Mouse (Mus musculus) erythroblast, embryonic 14.5 days (primary cell): ENCODE measurements around the gene Il17rb. TPM values are rescaled to one million over a fixed set of nuclear protein-coding genes. Genes with fewer than 3 reads are reported as not detected.
A peak's percentile ranks its signal among the peaks of the same experiment; 100 is the strongest.

ENCODE experiments used
- H3K27me3 ChIP-seq: 2 replicates; pipeline ENCODE4 v1.6.1; 2012; ENCODE audit warnings: inconsistent platforms; ENCODE audit not compliant: control insufficient read depth
- H3K36me3 ChIP-seq: 2 replicates; pipeline ENCODE4 v1.6.1; 2012; ENCODE audit warnings: mild to moderate bottlenecking, inconsistent platforms; ENCODE audit not compliant: control insufficient read depth
- H3K4me1 ChIP-seq: 2 replicates; pipeline ENCODE4 v1.6.1; 2012; ENCODE audit warnings: inconsistent platforms; ENCODE audit not compliant: control insufficient read depth
- H3K4me3 ChIP-seq: replicated peaks from 2 replicates; pipeline ENCODE3; 2012; ENCODE audit warnings: moderate library complexity, mild to moderate bottlenecking, inconsistent platforms
- H3K9me3 ChIP-seq: 2 replicates; pipeline ENCODE4 v1.6.1; 2012; ENCODE audit warnings: low read length, inconsistent platforms, mixed read lengths; ENCODE audit not compliant: control insufficient read depth
- GATA1 ChIP-seq: IDR thresholded peaks from 2 replicates; pipeline ENCODE4 v1.6.1; 2012; ENCODE audit warnings: low read length, inconsistent platforms, mixed read lengths
- TAL1 ChIP-seq: IDR thresholded peaks from 3 replicates; pipeline ENCODE4 v1.6.1; 2012; ENCODE audit warnings: low read length, inconsistent platforms, mixed read lengths
- polyA plus RNA-seq: library from polyadenylated mRNA; stranded (reverse); fragments of >175 nt; gene quantifications from 2 replicates; pipeline ENCODE4 v1.2.3, GENCODE M21; 2012

Il17rb gene
- not detected in 2 replicates for polyA plus RNA-seq

- no peaks in the 10 kb centered on the region for H3K36me3 ChIP-seq
- H3K4me3 ChIP-seq = peak within 1 kb of the TSS; percentile 40
- H3K4me1 ChIP-seq = no peaks in the 10 kb centered on the region
- H3K9me3 ChIP-seq = no peaks in the 10 kb centered on the region
- H3K27me3 ChIP-seq = peaks cover 27% of the 10 kb centered on the region
- TF ChIP-seq TAL1 = no peak
- TF ChIP-seq GATA1 = no peak
Observed at GRCm38 (mm10) chr14:30008733-30009575, at the start of gene Il17rb, which contains the start of gene Chdh. TSS of gene Il17rb (minus strand) at chr14:30008896. TSS of gene Chdh (plus strand) at chr14:30009023.

GRCm38 (mm10) chr14:30056031-30056766 lies 47.5 kb upstream of the Il17rb start:
- Histone ChIP-seq H3K27me3 (no peaks in the 10 kb centered on the region), H3K4me1 (no peaks in the 10 kb centered on the region), H3K36me3 (no peaks in the 10 kb centered on the region), H3K9me3 (no peaks in the 10 kb centered on the region), H3K4me3 (no peak overlapping the region)
- no peak for TF ChIP-seq GATA1

GRCm38 (mm10) chr14:30054922-30055321 lies 46.2 kb upstream of the Il17rb start:
- Histone ChIP-seq H3K4me3 (no peak overlapping the region), H3K27me3 (no peaks in the 10 kb centered on the region), H3K9me3 (no peaks in the 10 kb centered on the region), H3K36me3 (no peaks in the 10 kb centered on the region), H3K4me1 (no peaks in the 10 kb centered on the region)
- no peak for TF ChIP-seq TAL1
- TF ChIP-seq GATA1 = no peak

- H3K27me3 ChIP-seq = no peaks in the 10 kb centered on the region
- no peaks in the 10 kb centered on the region for H3K36me3 ChIP-seq
- H3K4me3 ChIP-seq = no peak overlapping the region
- no peaks in the 10 kb centered on the region for H3K9me3 ChIP-seq
- TF ChIP-seq TAL1 = no peak
- no peak for TF ChIP-seq GATA1
- H3K4me1 ChIP-seq = no peaks in the 10 kb centered on the region
Observed at GRCm38 (mm10) chr14:30050280-30050679, 41.6 kb upstream of the Il17rb start.

GRCm38 (mm10) chr14:30048049-30048448 lies 39.4 kb upstream of the Il17rb start:
- Histone ChIP-seq H3K36me3 (no peaks in the 10 kb centered on the region), H3K9me3 (no peaks in the 10 kb centered on the region), H3K27me3 (no peaks in the 10 kb centered on the region), H3K4me3 (no peak overlapping the region), H3K4me1 (no peaks in the 10 kb centered on the region)
- no peak for TF ChIP-seq GATA1
- no peak for TF ChIP-seq TAL1

GRCm38 (mm10) chr14:30046976-30047375 lies 38.3 kb upstream of the Il17rb start:
- Histone ChIP-seq H3K9me3 (no peaks in the 10 kb centered on the region), H3K4me1 (no peaks in the 10 kb centered on the region), H3K27me3 (no peaks in the 10 kb centered on the region), H3K36me3 (no peaks in the 10 kb centered on the region), H3K4me3 (no peak overlapping the region)
- TF ChIP-seq GATA1 (no peak), TAL1 (no peak)

GRCm38 (mm10) chr14:30045704-30046220 lies 37.1 kb upstream of the Il17rb start:
- H3K27me3 ChIP-seq = no peaks in the 10 kb centered on the region
- no peaks in the 10 kb centered on the region for H3K36me3 ChIP-seq
- TF ChIP-seq TAL1 = no peak
- no peak for TF ChIP-seq GATA1
- no peaks in the 10 kb centered on the region for H3K9me3 ChIP-seq
- H3K4me3 ChIP-seq = no peak overlapping the region
- H3K4me1 ChIP-seq = no peaks in the 10 kb centered on the region

GRCm38 (mm10) chr14:30045239-30045638 lies 36.5 kb upstream of the Il17rb start:
- H3K27me3 ChIP-seq = no peaks in the 10 kb centered on the region

GRCm38 (mm10) chr14:30043356-30043940 lies 34.8 kb upstream of the Il17rb start:
- TF ChIP-seq TAL1 = no peak
- TF ChIP-seq GATA1 = no peak
- H3K4me1 ChIP-seq = no peaks in the 10 kb centered on the region
- H3K9me3 ChIP-seq = no peaks in the 10 kb centered on the region

More at GRCm38 (mm10) chr14:30045239-30045638, 36.5 kb upstream of the Il17rb start:
- no peak overlapping the region for H3K4me3 ChIP-seq
- TF ChIP-seq GATA1 (no peak), TAL1 (no peak)
- H3K4me1 ChIP-seq = no peaks in the 10 kb centered on the region
- no peaks in the 10 kb centered on the region for H3K36me3 ChIP-seq
- no peaks in the 10 kb centered on the region for H3K9me3 ChIP-seq

More at GRCm38 (mm10) chr14:30043356-30043940, 34.8 kb upstream of the Il17rb start:
- no peaks in the 10 kb centered on the region for H3K27me3 ChIP-seq
- no peaks in the 10 kb centered on the region for H3K36me3 ChIP-seq
- no peak overlapping the region for H3K4me3 ChIP-seq
